Mouse (Mus musculus): ENCODE results near the gene Usp21.

The Usp21 gene

DNA sequence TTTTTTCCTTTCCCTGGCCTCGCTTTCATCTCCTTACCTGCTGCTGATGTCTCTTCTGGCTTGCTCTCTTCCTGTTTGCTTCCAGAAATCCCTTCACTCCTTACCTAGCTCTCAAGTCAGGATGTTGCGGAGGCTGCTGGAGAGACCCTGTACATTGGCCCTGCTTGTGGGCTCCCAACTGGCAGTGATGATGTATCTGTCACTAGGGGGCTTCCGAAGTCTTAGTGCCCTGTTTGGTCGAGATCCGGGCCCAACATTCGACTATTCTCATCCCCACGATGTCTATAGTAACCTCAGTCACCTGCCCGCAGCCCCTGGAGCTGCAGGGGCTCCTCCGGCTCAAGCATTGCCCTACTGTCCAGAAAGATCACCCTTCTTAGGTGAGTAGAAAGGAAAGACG, 16.2 kb downstream of the Usp21 start:
- in situ Hi-C loops (cut with MboI; ENCODE audit: unreplicated experiment in 2 of 2) = loop anchor here in 1 of 2 experiments (25.0 kb wide), 1 partner anchor 634 kb away; the partner anchor contains the start of gene Olfml2b

DNA sequence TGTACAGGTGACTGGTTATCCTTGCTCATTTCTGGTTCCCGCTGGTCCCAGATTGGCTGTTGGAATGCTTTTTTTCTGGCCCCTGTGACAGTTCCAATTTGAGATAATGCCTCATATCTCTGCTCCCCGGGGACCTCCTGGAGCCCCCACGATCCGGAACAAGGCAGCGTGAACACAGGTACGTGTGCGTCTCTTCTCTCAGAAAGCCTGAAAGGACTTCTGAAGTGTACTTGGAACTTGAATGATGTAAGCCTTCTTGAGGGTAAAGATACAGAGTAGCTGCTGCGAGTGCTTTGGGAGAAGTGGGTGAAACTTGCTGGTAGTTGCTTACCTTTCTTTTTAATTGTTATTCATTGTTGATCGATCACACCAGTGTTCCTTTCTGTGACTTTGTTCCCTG, 16.6 kb downstream of the Usp21 start:
- in situ Hi-C loops (cut with MboI; ENCODE audit: unreplicated experiment in 2 of 2) = loop anchor here in 1 of 2 experiments (25.0 kb wide), 1 partner anchor 634 kb away; the partner anchor contains the start of gene Olfml2b

DNA sequence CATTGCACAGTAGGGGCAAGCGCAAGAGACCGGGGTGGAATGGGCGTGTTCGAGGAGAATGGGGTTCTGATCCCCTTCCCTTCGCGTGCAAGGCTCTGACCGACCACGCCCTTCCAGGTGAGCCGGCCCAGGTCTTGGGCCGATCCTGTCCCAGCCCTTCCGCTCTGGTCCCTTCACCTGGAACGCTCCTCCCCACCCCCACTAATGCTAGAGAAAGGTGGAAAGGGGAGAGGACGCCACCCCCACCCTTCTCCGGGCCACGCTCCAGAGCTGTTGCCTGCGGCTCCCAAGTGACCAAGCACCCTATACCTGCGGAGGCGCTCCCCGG, 17.3 kb downstream of the Usp21 start:
- in situ Hi-C loops (cut with MboI; ENCODE audit: unreplicated experiment in 2 of 2) = loop anchor here in 1 of 2 experiments (25.0 kb wide), 1 partner anchor 633 kb away; the partner anchor contains the start of gene Olfml2b

DNA sequence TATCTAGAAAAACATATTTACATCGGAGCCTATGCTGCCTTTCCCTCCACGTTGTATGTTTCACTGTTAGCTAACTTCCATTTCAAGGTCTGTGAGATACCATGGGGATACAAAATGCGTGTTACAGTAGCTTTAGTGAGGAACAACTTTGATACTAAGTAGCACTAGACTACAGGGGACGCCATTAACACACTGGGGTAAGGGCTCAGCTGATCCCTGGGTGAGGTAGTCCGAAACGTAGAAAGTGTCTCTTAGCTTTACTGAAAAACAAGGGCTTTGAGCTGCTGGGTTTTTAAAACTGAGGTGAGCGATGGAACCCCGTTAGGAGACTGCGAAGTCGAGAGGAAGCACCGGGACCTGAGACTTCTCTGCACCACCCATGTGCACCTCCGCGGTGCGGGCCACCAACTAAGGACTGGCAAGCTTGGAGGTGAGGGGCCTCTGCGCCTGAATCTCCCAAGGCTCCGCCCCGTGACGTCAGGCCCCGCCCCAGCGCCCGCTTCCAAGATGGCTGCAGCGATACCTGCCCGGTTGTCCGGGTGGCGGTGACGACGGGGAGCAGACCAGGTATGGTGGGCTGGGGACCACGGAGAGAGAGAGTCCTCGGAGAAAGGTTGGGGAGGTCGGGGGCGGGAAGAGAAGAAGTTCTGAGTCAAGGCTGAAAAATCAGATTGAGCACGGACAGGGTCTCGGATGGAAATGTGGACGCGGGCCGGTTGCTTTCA, 17.8 kb downstream of the Usp21 start, which contains the start of gene B4galt3:
TSS of gene B4galt3 (plus strand) at position 481 of the 725 bp plus-strand sequence.
- in situ Hi-C loops (cut with MboI; ENCODE audit: unreplicated experiment in 2 of 2) = loop anchor here (10.0 to 25.0 kb wide), 2 partner anchors 255 to 633 kb away; partner anchors contain the start of genes Fcgr4 (in 1 of the 2) and Olfml2b (in 1 of the 2)

DNA sequence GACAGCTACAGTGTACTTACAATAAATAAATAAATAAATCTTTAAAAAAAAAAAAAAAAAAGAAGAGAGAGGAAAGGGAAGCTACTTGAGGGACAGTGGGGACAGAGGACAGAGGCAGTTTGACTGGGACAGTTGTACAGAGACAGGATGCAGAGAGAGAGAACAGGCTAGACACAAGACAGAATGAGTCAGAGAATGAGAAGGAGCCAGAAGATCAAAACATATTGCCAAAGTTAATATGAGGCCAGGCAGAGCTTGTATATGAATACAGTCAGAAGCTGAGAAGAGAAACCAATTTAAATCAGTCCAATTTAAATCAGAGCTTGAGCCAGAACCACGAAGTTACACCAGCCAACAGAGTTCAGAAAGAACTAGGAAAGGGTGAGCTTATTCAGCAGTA, 19.4 kb downstream of the Usp21 start:
- in situ Hi-C loops (cut with MboI; ENCODE audit: unreplicated experiment in 2 of 2) = loop anchor here (10.0 to 25.0 kb wide), 2 partner anchors 254 to 631 kb away; partner anchors contain the start of genes Fcgr4 (in 1 of the 2) and Olfml2b (in 1 of the 2)

DNA sequence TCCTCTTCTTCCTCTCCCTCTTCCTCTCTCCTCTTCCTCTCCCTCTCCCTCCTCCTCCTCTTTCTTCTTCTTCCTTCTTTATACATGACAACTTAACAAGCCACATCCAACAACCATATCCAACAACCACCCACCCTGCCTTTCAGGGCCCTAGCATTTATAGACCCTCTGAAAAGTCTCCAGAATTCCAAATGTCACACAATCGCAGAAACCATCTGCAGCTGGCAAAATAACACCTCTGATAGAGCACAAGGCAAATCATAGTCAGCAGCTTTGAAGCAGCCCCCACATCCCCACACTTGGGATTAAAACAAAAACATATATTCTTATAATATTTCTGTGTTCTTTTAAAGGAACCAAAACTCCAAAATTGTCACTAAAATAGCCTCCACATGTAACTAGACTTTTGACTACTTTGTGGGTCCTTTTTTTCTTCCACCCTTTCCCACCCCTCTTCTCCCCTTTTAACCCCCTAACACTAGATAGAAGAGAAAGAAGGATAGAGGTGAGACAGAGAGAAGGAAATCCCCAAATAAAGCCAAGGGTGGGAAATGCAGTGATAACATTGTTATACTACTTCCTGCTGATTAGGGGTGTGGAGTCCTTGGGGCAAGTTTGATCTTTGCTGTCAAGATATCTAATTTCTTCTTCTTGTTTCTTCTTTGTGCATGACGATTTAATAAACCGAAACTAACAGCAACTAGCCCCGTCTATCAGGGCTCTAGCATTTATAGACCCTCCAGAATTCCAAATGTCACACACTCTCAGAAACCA, 21.6 kb downstream of the Usp21 start:
- in situ Hi-C loops (cut with MboI; ENCODE audit: unreplicated experiment in 2 of 2) = loop anchor here (10.0 to 25.0 kb wide), 2 partner anchors 251 to 629 kb away; partner anchors contain the start of genes Fcgr4 (in 1 of the 2) and Olfml2b (in 1 of the 2)

DNA sequence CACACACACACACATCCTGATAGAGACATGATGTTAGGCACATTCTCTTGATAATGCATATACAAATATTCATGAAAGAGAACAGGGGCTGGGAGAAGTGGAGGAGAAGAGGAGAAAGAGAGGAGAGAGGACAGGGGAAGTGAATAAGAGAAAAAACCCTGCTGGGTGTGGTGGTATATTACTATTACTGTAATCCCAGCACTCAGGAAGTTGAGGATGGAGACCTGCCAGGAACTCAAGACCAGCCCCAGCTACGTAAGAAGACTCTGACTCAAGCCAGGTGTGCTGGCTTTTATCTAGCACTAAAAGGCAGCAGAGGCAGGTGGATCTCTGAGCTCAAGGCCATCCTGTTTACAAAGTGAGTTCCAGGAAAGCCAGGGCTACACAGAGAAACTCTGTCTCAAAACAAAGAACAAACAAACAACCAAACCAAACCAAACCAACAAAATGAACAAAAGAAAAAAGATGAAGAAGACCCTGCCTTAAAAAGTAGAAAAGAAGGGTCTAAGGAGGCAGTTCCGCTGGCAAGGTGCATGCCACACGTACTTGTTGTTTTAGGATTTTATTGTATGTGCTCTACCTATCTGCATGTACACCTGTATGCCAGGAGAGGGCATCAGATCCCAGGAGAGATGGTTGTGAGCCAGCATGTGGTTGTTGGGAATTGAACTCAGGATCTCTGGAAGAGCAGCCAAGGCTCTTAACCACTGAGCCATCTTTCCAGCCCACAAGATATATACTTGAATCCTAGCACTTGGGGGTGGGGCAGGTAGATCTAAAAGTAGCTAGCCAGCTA, 23.9 kb downstream of the Usp21 start:
- in situ Hi-C loops (cut with MboI; ENCODE audit: unreplicated experiment in 2 of 2) = loop anchor here (10.0 to 25.0 kb wide), 2 partner anchors 249 to 627 kb away; partner anchors contain the start of genes Fcgr4 (in 1 of the 2) and Olfml2b (in 1 of the 2)

DNA sequence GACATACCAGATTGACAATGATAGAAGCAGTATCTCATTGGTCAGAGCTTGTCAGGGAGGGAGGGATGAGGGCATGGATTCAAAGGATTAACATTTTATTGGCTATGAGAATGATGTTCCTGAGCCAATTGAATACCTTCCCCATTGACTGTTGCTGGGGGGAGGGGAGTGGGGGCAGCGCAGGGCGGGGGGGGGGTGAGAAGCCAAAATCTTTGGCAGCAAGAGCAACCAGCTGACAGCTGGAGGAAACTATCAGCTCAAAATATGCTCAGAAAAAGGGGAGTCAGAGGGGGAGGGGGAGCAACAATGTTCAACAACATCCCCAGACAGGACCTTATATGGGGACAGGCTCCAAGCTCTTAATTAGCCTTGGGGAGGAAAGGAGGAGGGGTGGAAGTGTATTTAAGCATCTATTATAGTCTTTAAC, 24.6 kb downstream of the Usp21 start:
- in situ Hi-C loops (cut with MboI; ENCODE audit: unreplicated experiment in 2 of 2) = loop anchor here (10.0 to 25.0 kb wide), 2 partner anchors 248 to 626 kb away; partner anchors contain the start of genes Fcgr4 (in 1 of the 2) and Olfml2b (in 1 of the 2)

DNA sequence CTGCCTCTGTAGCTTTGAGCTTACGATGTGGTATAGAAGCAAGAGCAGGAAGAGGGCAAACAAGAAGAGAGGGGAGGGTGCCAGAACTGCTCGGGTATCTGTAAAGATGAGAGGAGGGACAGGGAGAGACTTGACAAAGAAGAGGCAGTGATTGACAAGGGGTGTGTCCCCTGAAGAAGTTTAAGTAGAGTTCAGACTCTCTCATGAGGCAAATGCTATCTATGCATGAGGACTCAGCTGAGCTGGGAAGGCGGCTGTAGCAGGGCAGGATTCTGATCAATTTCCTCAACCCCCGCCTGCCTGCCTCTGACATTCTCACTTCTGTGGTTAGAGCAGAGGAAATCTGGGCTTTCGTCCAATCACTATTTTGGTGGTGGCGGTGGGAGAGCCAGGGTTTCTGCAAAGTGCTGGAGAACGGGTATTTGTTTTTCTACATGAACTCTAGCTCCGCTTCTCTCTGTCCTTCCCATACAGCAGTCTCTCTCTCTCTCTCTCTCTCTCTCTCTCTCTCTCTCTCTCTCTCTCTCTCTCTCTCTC, 25.1 kb downstream of the Usp21 start:
- in situ Hi-C loops (cut with MboI; ENCODE audit: unreplicated experiment in 2 of 2) = loop anchor here (10.0 to 25.0 kb wide), 2 partner anchors 248 to 625 kb away; partner anchors contain the start of genes Fcgr4 (in 1 of the 2) and Olfml2b (in 1 of the 2)

DNA sequence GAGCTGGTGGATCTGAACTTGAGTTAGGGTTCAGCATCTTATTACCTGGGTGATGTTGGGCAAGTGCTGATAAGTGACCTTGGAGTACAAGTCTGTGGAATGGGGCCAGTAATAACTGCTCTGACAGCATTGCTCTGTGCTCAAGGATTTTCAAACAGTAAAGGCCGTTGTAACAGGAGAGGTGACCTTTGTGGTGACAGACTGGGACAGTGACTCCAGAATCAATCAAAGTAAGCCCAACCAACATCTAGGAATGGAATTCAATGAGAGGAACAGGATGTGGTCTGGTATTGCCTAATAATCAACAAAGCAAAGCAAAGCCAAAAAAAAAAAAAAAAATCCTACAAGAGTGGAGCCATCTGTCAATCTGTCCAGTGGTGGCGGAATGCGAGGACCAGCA, 27.5 kb downstream of the Usp21 start:
- in situ Hi-C loops (cut with MboI; ENCODE audit: unreplicated experiment in 2 of 2) = loop anchor here (10.0 to 25.0 kb wide), 2 partner anchors 246 to 623 kb away; partner anchors contain the start of genes Fcgr4 (in 1 of the 2) and Olfml2b (in 1 of the 2)

DNA sequence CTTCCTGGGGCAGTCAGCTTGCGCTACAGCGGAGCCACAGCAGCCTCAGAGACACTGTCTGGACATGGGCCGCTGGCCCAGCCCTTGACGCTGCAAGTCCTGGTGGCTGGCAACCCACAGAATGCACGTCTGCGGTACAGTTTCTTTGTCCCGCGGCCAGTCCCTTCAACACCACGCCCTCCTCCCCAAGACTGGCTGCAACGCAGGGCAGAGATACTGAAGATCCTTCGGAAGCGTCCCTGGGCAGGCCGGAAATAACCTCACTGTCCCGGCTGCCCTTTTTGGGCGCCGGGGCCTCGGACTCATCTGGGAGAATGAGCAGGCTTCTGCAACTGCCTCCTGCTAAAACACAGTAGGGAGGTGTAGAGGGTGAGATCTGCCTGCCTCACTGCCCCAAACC, 28.9 kb downstream of the Usp21 start:
- in situ Hi-C loops (cut with MboI; ENCODE audit: unreplicated experiment in 2 of 2) = loop anchor here in 1 of 2 experiments (10.0 to 25.0 kb wide), 2 partner anchors 364 to 622 kb away; partner anchors contain the start of gene Olfml2b

DNA sequence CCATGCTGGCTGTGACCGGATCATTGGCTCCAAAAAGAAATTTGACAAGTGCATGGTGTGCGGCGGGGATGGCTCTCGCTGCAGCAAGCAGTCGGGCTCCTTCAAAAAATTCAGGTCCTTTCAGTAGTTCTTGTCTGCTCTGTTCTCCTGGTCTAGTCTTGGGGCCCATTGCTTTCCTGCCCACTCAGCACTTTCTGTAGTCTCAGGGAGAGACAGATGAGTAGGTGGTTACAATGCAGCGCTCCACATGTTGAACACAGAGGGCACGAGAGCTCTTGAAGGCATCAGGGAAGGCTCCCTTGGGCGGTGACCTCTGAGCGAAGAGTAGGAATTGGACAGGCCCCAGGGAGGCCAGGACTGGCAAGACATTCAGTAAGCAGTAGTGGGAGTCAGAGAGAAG, 30.0 kb downstream of the Usp21 start:
- in situ Hi-C loops (cut with MboI; ENCODE audit: unreplicated experiment in 2 of 2) = loop anchor here in 1 of 2 experiments (10.0 to 25.0 kb wide), 2 partner anchors 363 to 620 kb away; partner anchors contain the start of gene Olfml2b

DNA sequence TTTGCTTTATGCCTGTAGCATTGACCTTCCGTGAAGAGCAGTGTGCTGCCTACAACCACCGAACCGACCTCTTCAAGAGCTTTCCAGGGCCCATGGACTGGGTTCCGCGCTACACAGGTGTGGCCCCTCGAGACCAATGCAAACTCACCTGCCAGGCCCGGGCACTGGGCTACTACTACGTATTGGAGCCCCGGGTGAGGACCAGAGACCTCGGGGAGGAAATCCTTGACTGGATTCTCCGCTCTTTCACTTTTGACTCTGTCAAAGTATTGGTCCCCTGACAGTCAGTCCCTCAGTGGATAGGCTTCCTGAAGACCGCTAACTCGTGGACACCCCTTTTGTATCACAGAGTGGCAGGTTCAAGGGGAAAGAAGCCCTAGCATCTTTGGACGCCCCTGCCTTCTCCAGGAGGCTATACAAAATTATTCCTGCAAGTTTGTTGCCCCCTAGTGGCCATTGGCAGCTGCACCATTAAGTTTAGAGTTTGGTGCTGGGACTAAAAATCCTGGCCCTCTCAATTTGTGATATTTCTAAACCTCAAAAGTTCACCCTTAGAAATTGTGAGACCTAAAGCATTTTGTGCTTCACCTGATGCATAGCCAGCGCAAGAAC, 30.7 kb downstream of the Usp21 start:
- in situ Hi-C loops (cut with MboI; ENCODE audit: unreplicated experiment in 2 of 2) = loop anchor here in 1 of 2 experiments (10.0 to 25.0 kb wide), 2 partner anchors 362 to 620 kb away; partner anchors contain the start of gene Olfml2b

DNA sequence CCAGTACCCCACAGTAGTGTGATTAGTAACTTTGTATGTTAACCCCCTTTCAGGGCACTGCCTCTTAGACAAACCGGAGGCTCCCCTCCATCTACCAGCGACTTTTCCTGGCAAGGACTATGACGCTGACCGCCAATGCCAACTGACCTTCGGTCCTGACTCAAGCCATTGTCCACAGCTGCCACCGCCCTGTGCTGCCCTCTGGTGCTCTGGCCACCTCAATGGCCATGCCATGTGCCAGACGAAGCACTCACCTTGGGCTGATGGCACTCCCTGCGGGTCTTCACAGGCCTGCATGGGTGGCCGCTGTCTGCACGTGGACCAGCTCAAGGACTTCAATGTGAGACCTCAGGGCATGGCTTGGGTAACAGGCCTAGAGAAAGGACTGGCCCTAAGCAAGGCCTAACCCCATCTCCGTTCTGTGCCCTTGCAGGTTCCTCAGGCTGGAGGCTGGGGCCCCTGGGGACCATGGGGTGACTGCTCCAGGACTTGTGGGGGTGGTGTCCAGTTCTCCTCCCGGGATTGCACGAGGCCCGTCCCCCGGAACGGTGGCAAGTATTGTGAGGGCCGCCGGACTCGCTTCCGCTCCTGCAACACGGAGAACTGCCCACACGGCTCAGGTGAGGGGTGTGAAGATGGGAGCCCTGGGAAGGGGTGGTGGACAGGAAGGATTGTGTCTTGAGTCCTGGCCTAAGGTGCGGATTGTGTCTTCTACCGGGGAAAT, 31.5 kb downstream of the Usp21 start:
- in situ Hi-C loops (cut with MboI; ENCODE audit: unreplicated experiment in 2 of 2) = loop anchor here in 1 of 2 experiments (10.0 to 25.0 kb wide), 2 partner anchors 361 to 619 kb away; partner anchors contain the start of gene Olfml2b

DNA sequence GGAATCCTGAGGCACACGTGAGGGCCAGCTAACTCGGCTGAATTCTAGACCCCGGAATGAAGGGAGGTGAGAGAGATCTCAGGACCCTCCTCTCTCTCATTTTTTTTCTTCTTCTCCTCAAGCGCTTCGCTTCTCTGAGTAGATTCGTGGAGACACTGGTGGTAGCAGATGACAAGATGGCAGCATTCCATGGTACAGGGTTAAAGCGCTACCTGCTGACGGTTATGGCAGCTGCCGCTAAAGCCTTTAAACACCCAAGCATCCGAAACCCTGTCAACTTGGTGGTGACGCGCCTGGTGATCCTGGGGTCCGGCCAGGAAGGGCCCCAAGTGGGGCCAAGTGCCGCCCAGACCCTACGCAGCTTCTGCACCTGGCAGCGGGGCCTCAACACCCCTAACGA, 35.4 kb downstream of the Usp21 start:
- in situ Hi-C loops (cut with MboI; ENCODE audit: unreplicated experiment in 2 of 2) = loop anchor here (5.0 to 25.0 kb wide), 4 partner anchors 135 to 615 kb away; partner anchors contain the start of gene Olfml2b (in 1 of the 2)

DNA sequence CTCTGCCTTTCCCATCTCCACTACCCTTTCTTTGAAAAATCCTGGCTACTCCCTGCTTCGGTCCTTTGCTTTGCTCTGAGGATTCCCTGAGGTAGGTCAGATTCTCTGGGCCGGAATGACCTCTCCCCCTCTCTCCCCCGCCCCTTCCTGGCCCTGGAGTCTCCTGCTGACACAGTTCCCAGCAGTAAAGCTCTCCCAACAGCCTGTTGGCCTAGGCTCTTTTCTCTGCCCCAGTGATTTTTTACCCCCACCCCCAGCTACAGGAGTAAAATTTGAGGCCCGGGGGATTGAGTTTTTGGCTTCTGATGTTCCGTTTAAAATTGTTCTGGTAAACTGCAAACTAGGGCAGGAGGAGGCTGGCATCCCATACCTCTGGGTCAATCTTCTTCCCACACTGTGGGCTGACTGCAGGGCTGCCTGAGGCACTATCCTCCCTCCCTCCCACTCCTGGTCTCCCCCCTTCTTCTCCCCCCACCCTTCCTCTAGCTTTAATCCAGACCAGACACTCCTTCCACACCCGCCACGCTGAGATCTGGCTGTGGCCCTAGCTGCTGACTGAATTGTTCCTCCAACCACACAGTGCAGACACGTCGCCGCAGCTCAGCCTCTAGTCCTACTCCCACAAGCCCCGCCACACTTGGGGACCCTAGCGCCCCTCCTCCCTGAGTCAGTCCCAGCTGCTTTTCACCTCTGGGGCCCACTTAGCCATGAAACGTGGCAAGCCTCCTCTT, 36.0 kb downstream of the Usp21 start:
- in situ Hi-C loops (cut with MboI; ENCODE audit: unreplicated experiment in 2 of 2) = loop anchor here (5.0 to 25.0 kb wide), 4 partner anchors 134 to 614 kb away; partner anchors contain the start of gene Olfml2b (in 1 of the 2)
